Mouse (Mus musculus) midbrain, embryonic 11.5 days (tissue): ENCODE results near the gene Chrnd. TPM values are rescaled to one million over a fixed set of nuclear protein-coding genes. Genes with fewer than 3 reads are reported as not detected.
A peak's percentile ranks its signal among the peaks of the same experiment; 100 is the strongest.

Source experiments
- ATAC-seq: fragments of 200-750 bp; cut with Nextera tagmentation; 2 replicates; pipeline ENCODE4 v1.8.0; 2017; ENCODE audit warnings: moderate TSS enrichment, moderate library complexity; ENCODE audit not compliant: low FRiP score
- DNase-seq: peaks from one replicate; pipeline ENCODE4 v3.0.0; 2015; ENCODE audit warnings: low spot score; ENCODE audit errors: missing footprints
- H3K27ac ChIP-seq: fragments of 300-500 bp; sonication (generic); 2 replicates; pipeline ENCODE4 v1.5.1; 2014; ENCODE audit warnings: low read depth, low read length
- H3K27me3 ChIP-seq: fragments of 300-500 bp; sonication (generic); 2 replicates; pipeline ENCODE4 v1.6.1; 2014; ENCODE audit warnings: mild to moderate bottlenecking, low read length, moderate library complexity, mixed read lengths; ENCODE audit not compliant: control insufficient read depth, insufficient read depth
- H3K36me3 ChIP-seq: fragments of 300-500 bp; sonication (generic); 2 replicates; pipeline ENCODE4 v1.6.1; 2014; ENCODE audit warnings: mild to moderate bottlenecking, low read length, moderate library complexity, mixed read lengths; ENCODE audit not compliant: control insufficient read depth, insufficient read depth
- H3K4me1 ChIP-seq: fragments of 300-500 bp; sonication (generic); 2 replicates; pipeline ENCODE4 v1.6.1; 2014; ENCODE audit warnings: low read length; ENCODE audit not compliant: control insufficient read depth, insufficient read depth
- H3K4me2 ChIP-seq: fragments of 300-500 bp; sonication (generic); 2 replicates; pipeline ENCODE4 v1.6.1; 2014; ENCODE audit warnings: mild to moderate bottlenecking, moderate library complexity
- H3K4me3 ChIP-seq: fragments of 300-500 bp; sonication (generic); 2 replicates; pipeline ENCODE4 v1.5.1; 2014; ENCODE audit warnings: low read depth, low read length
- H3K9ac ChIP-seq: fragments of 300-500 bp; sonication (generic); 2 replicates; pipeline ENCODE4 v1.6.1; 2014; ENCODE audit warnings: low read length
- H3K9me3 ChIP-seq: fragments of 300-500 bp; sonication (generic); 2 replicates; pipeline ENCODE4 v1.6.1; 2016; ENCODE audit warnings: low read length; ENCODE audit not compliant: control insufficient read depth
- WGBS: fragments of 180-500 bp; shearing (Covaris S2); extraction: QIAGEN DNeasy Blood & Tissue Kit; methylation state at CpG from one replicate; pipeline ENCODE4 v1.1.7; 2014; 5-methylcytosine and 5-hydroxymethylcytosine counted together
- polyA plus RNA-seq: library from polyadenylated mRNA; unstranded; fragments of >200 nt; fragmentation: Nextera tagmentation; extraction: Ambion mirVana; gene quantifications from 2 replicates; pipeline ENCODE4 v1.2.1, GENCODE M21; 2014

Gene Chrnd
- polyA plus RNA-seq, 1 experiment from 2014 or later, result not detected

DNA sequence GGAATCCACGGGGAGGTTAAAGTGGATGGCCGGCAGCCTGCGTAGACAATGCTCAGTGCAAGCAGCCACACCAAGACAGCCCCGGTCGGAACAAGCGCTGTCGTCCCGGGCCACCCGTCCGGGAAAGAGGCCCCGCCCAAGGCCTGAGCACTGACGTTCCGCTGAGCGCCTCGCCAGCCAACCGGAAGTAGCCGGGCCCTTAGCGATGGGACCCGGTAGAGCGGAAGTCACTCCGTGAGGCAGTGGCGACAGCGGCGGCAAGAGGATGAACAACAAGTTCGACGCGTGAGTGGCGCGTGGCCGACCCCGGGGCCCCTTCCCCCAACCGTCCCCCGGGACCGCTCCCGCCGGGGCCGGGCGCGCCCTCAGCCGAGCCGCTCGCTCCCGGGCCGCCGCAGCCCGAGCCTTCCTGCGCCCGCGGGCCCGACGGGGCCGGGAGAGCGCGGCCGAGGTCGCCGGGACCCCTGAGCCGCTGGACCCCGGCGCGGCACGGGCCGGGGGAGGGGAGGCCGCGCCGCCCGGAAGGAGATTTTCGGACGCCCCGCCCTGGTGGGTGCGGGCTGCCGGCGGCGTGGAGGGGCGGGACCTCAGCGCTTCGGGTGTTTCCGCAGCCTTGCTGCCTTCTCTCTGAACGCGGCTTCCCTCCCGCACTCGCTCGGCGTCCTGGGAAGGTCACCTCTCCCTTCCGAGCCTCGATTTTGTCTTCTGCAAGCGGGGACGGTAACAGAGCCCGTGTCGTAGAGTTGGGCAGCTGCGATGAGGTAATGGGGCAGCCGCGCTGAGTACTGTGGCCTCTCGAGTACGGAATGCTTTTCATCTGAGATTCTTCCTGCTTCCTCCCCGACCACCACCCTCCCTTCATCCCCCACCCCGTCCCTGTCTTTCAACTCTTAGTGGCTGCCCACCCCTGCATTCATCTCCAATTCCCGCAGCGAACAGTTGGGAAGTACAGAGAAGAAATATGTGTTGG is 23.6 kb downstream of the Chrnd start, which contains the start of gene Eif4e2:
Gene Eif4e2 (plus strand): TSS at position 180 of the 970 bp plus-strand sequence.
- WGBS, result under 1% methylated on average over 88 of the region's 99 CpGs
- Histone ChIP-seq H3K36me3 (no peaks in the 10 kb centered on the region), H3K4me1 (peaks cover 16% of the 10 kb centered on the region), H3K4me2 (peak within 1 kb of the TSS; percentile 67), H3K9me3 (no peaks in the 10 kb centered on the region), H3K27me3 (no peaks in the 10 kb centered on the region), H3K4me3 (peak within 1 kb of the TSS; percentile 82), H3K9ac (peak within 1 kb of the TSS; percentile 95), H3K27ac (peak within 1 kb of the TSS; percentile 98)
- ATAC-seq (peak; percentile 98), DNase-seq (peak; percentile 98)

DNA sequence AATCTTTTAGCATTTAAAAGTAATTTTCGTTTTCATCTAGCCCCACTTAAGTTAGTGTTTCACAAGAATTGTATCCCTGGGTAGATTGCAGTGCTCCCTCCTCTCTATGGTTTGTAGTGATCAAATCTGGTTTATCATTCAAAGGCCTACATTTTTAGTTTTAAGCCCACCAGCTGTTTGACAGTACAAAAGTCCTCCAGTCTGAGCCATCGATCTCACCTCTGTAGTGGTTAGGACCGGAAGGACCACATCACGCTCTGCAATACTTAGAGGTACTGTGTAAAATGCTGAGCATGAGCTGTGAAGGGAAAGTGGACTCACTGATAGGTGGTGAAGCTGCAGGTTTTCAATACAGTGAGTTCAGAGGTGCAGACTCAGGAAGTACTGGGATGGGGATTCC is 24.3 kb downstream of the Chrnd start:
- peak overlapping the region; percentile 95 for H3K9ac ChIP-seq
- H3K27me3 ChIP-seq, result no peaks in the 10 kb centered on the region
- H3K9me3 ChIP-seq, result no peaks in the 10 kb centered on the region
- peak overlapping the region; percentile 98 for H3K27ac ChIP-seq
- DNase-seq, result peak; percentile 86
- peak overlapping the region; percentile 82 for H3K4me3 ChIP-seq
- peak overlapping the region; percentile 67 for H3K4me2 ChIP-seq
- WGBS, result 44% methylated on average over 4 of the region's 4 CpGs
- H3K36me3 ChIP-seq, result no peaks in the 10 kb centered on the region; the same call in 1 of the 2 replicates
- no peak for ATAC-seq
- peaks cover 16% of the 10 kb centered on the region for H3K4me1 ChIP-seq

GRCm38 (mm10) chr1:87217938-87218337 is 27.5 kb downstream of the Chrnd start:
- no peak overlapping the region for H3K27ac ChIP-seq
- peaks cover 14% of the 10 kb centered on the region for H3K4me1 ChIP-seq
- H3K9me3 ChIP-seq, result no peaks in the 10 kb centered on the region
- ATAC-seq (no peak), DNase-seq (no peak)
- H3K4me2 ChIP-seq, result no peak overlapping the region
- H3K36me3 ChIP-seq, result peaks cover 19% of the 10 kb centered on the region
- H3K27me3 ChIP-seq, result no peaks in the 10 kb centered on the region
- WGBS, result 74% methylated on average over 3 of the region's 3 CpGs
- no peak overlapping the region for H3K9ac ChIP-seq
- H3K4me3 ChIP-seq, result no peak overlapping the region

- Histone ChIP-seq H3K27me3 (no peaks in the 10 kb centered on the region), H3K36me3 (peaks cover 47% of the 10 kb centered on the region), H3K4me1 (no peaks in the 10 kb centered on the region), H3K9ac (no peak overlapping the region), H3K4me2 (no peak overlapping the region), H3K9me3 (no peaks in the 10 kb centered on the region), H3K27ac (no peak overlapping the region), H3K4me3 (no peak overlapping the region)
- ATAC-seq, result no peak
- no peak for DNase-seq
- 97% methylated on average over 8 of the region's 8 CpGs for WGBS
Observed at GRCm38 (mm10) chr1:87225739-87226138, 35.3 kb downstream of the Chrnd start.

- 96% methylated on average over 1 of the region's 1 CpGs for WGBS
- Histone ChIP-seq H3K4me1 (no peaks in the 10 kb centered on the region), H3K9me3 (no peaks in the 10 kb centered on the region), H3K27me3 (no peaks in the 10 kb centered on the region), H3K4me2 (no peak overlapping the region), H3K27ac (no peak overlapping the region), H3K4me3 (no peak overlapping the region), H3K9ac (no peak overlapping the region), H3K36me3 (peaks cover 44% of the 10 kb centered on the region)
- no peak for DNase-seq
- no peak for ATAC-seq
Observed at GRCm38 (mm10) chr1:87226409-87227159, 36.2 kb downstream of the Chrnd start.

GRCm38 (mm10) chr1:87227160-87227550 is 36.7 kb downstream of the Chrnd start:
- 89% methylated on average over 3 of the region's 3 CpGs for WGBS
- DNase-seq (no peak), ATAC-seq (no peak)
- H3K9me3 ChIP-seq, result no peaks in the 10 kb centered on the region
- no peak overlapping the region for H3K27ac ChIP-seq
- no peak overlapping the region for H3K4me2 ChIP-seq
- H3K27me3 ChIP-seq, result no peaks in the 10 kb centered on the region
- H3K4me1 ChIP-seq, result no peaks in the 10 kb centered on the region
- H3K4me3 ChIP-seq, result no peak overlapping the region
- no peak overlapping the region for H3K9ac ChIP-seq
- peaks cover 45% of the 10 kb centered on the region for H3K36me3 ChIP-seq

DNA sequence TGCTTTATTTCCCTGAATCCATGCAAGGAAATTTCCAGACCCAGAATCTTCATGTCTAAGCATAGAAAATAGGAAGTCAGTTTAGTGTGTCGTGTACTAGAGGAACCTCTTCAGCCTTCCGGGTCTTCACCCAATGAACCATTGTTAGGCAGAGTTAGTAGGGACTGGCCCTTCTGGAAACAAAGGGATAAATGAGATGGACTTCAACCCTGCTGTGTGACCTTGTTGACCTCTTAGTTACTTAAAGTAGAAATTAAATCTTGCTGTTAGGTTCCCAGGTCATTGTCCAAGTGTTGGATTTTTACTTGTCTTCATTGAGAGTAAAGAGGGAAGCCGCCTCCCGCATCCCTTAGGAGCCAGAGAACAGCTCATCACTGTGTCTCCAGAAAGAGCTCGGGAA is 40.2 kb downstream of the Chrnd start:
- Histone ChIP-seq H3K4me3 (no peak overlapping the region), H3K4me2 (no peak overlapping the region), H3K27ac (no peak overlapping the region), H3K9me3 (no peaks in the 10 kb centered on the region), H3K27me3 (no peaks in the 10 kb centered on the region), H3K9ac (no peak overlapping the region), H3K4me1 (no peaks in the 10 kb centered on the region), H3K36me3 (peaks cover 34% of the 10 kb centered on the region)
- WGBS, result 72% methylated on average over 5 of the region's 5 CpGs
- ATAC-seq (no peak), DNase-seq (no peak)

DNA sequence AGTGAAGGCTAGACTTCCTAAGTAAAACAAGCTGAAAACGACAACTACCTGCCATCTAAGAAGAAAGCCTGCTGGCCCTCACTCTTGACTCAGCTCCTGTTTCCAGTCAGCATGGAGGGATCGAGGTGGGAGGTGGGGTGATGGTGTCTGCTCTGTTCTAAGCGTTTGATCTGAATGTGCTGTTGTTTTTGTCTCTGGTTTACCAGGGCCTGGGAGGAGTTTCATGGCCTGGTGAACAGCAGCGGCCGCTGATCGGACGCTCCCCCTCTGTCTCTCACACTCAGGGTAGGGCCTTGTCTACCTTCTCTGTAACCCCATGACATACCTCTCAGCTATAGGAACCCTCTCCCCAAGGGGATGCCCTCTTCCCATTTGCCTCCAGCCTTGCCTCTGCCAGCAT is 41.8 kb downstream of the Chrnd start:
- Histone ChIP-seq H3K4me3 (no peak overlapping the region), H3K4me2 (no peak overlapping the region)
- WGBS, result 61% methylated on average over 7 of the region's 7 CpGs

GRCm38 (mm10) chr1:87239056-87239455 is 48.6 kb downstream of the Chrnd start:
- 74% methylated on average over 8 of the region's 8 CpGs for WGBS
- H3K4me2 ChIP-seq, result no peak overlapping the region
- H3K9ac ChIP-seq, result no peak overlapping the region
- DNase-seq (no peak), ATAC-seq (no peak)
- H3K4me1 ChIP-seq, result no peaks in the 10 kb centered on the region
- no peak overlapping the region for H3K27ac ChIP-seq
- H3K9me3 ChIP-seq, result no peaks in the 10 kb centered on the region
- no peaks in the 10 kb centered on the region for H3K27me3 ChIP-seq
- peaks cover 12% of the 10 kb centered on the region for H3K36me3 ChIP-seq
- no peak overlapping the region for H3K4me3 ChIP-seq

More for the DNA sequence above, 41.8 kb downstream of the Chrnd start:
- peaks cover 24% of the 10 kb centered on the region for H3K36me3 ChIP-seq
- H3K9me3 ChIP-seq, result no peaks in the 10 kb centered on the region
- ATAC-seq (no peak), DNase-seq (no peak)
- no peak overlapping the region for H3K27ac ChIP-seq
- H3K9ac ChIP-seq, result no peak overlapping the region
- no peaks in the 10 kb centered on the region for H3K4me1 ChIP-seq
- no peaks in the 10 kb centered on the region for H3K27me3 ChIP-seq
